ENCODE assay signal across 29 mouse cellular contexts in genomic region chr3:138051431-138051830, GRCm38 (mm10). TPM values are rescaled to one million over a fixed set of nuclear protein-coding genes. Genes with fewer than 3 reads are reported as not detected.
"Had no signal": no experiment of that assay in that cellular context is flagged by ENCODE, and none has a peak within 500 bp of the region (broad histone marks: within the 10 kb centered on the region; RNA-seq: fewer than 3 reads in every experiment).

No protein-coding gene starts in this region.

- DNase-seq: gastrocnemius, postnatal 10 days; gastrocnemius, postnatal 25 days; heart, postnatal 10 days; heart, postnatal 4 days; kidney, adult 11 months; kidney, adult 2 months; kidney, adult 9 months; kidney, postnatal 14 days; kidney, postnatal 36 days; layer of hippocampus, adult 9-11 months; layer of hippocampus, postnatal 36 days; left cerebral cortex, postnatal 4 days had no signal

- H3K27me3 ChIP-seq: heart, embryonic 12.5 days; hindbrain, embryonic 13.5 days; hindbrain, embryonic 15.5 days; kidney, embryonic 15.5 days; limb, embryonic 13.5 days; limb, embryonic 15.5 days; liver, embryonic 12.5 days had no signal

- H3K9me3 ChIP-seq: heart, embryonic 12.5 days; hindbrain, embryonic 10.5 days; hindbrain, embryonic 13.5 days; hindbrain, embryonic 15.5 days; kidney, embryonic 15.5 days; limb, embryonic 13.5 days; limb, embryonic 15.5 days; liver, embryonic 12.5 days had no signal

- H3K4me3 ChIP-seq: heart, embryonic 12.5 days; hindbrain, embryonic 10.5 days; hindbrain, embryonic 13.5 days; hindbrain, embryonic 15.5 days; kidney, embryonic 15.5 days; limb, embryonic 13.5 days; limb, embryonic 15.5 days; liver, embryonic 12.5 days had no signal

- H3K9ac ChIP-seq: heart, embryonic 12.5 days; hindbrain, embryonic 13.5 days; hindbrain, embryonic 15.5 days; kidney, embryonic 15.5 days; limb, embryonic 13.5 days; limb, embryonic 15.5 days; liver, embryonic 12.5 days; liver, embryonic 14.5 days had no signal

- H3K36me3 ChIP-seq: heart, embryonic 12.5 days; hindbrain, embryonic 10.5 days; hindbrain, embryonic 13.5 days; hindbrain, embryonic 15.5 days; kidney, embryonic 15.5 days; limb, embryonic 13.5 days; limb, embryonic 15.5 days; liver, embryonic 12.5 days had no signal

- ATAC-seq: hindbrain, postnatal 0 days; intestine, embryonic 16.5 days; liver, embryonic 12.5 days had no signal

- H3K27ac ChIP-seq: hindbrain, embryonic 10.5 days; hindbrain, embryonic 13.5 days; hindbrain, embryonic 15.5 days; hindbrain, postnatal 0 days; kidney, embryonic 15.5 days; kidney, postnatal 0 days; limb, embryonic 13.5 days; limb, embryonic 15.5 days; liver, embryonic 12.5 days; liver, embryonic 14.5 days had no signal

- H3K4me2 ChIP-seq: heart, embryonic 12.5 days; hindbrain, embryonic 13.5 days; hindbrain, embryonic 15.5 days; kidney, embryonic 15.5 days; limb, embryonic 13.5 days; limb, embryonic 15.5 days; liver, embryonic 12.5 days had no signal

- H3K4me1 ChIP-seq: hindbrain, embryonic 13.5 days had no signal

RNA-seq across cellular contexts. Expression of gene 1110002E22Rik, which starts 13.4 kb away (rescaled TPM):
- total RNA-seq: granulocyte monocyte progenitor cell, adult 5-6 weeks had no signal
- polyA plus RNA-seq: liver, adult 2 months had no signal

RNA-seq across cellular contexts. Expression of gene Gm5105, which starts 15.8 kb away (rescaled TPM):
- total RNA-seq: granulocyte monocyte progenitor cell, adult 5-6 weeks; hindbrain, postnatal 0 days; layer of hippocampus, adult 18-20 months; left cerebral cortex, postnatal 10 days; left cerebral cortex, postnatal 4 days; liver, adult 2 months had no signal
- polyA plus RNA-seq: hindbrain, embryonic 10.5 days; kidney, adult 2 months; kidney, embryonic 15.5 days; limb, embryonic 11.5 days; liver, adult 2 months; liver, embryonic 12.5 days; liver, embryonic 14.5 days had no signal
